Mouse (Mus musculus): Measurements from ENCODE around the gene C2. TPM values are rescaled to one million over a fixed set of nuclear protein-coding genes. Genes with fewer than 3 reads are reported as not detected.
A peak's percentile ranks its signal among the peaks of the same experiment; 100 is the strongest.

C2 gene
- total and polyA plus RNA-seq, 3 experiments: 2.3 to 25.9 (median 2.5) TPM

DNA sequence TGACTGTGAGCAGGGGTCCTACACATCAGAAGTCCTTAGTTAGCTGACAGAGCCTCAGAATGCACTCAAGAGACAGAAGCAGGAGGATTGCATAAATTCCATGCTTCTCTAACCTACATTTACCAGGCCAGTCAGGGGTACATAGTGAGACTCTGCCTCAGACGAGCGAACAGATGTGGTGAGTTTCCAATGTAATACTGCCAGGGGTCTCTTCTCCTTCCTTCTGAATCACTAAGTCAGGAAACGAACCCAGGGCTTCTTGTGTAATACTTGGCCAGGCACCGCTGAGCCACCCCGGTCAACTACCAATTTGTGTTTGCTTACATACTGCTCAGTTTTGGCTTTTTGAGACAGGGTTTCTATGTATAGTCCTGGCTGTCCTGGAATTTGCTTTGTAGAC lies 10.1 kb downstream of the C2 start:
- ATAC-seq (ENCODE audit: extremely low read depth, insufficient number of reproducible peaks, low FRiP score, poor library complexity, severe bottlenecking) (no peak), DNase-seq (ENCODE audit: low spot score) (no peak)
- H3K27me3 ChIP-seq (ENCODE audit: insufficient read depth, low read length): no peaks in the 10 kb centered on the region
- TF ChIP-seq CTCF (IDR thresholded peaks at IDR 0.05; ENCODE audit: low read depth, low read length) (no peak), POLR2AphosphoS5 (IDR thresholded peaks at IDR 0.05; ENCODE audit: insufficient replicate concordance, low read depth, low read length) (no peak)
- H3K9me3 ChIP-seq (replicated peaks): no peaks in the 10 kb centered on the region
- no peak overlapping the region; the same call in 1 of the 2 replicates for H3K4me3 ChIP-seq (ENCODE audit: low read depth, low read length)
- no peaks in the 10 kb centered on the region for H3K36me3 ChIP-seq (replicated peaks)
- H3K4me1 ChIP-seq (ENCODE audit: insufficient read depth, low read depth, low read length): peaks cover 70% of the 10 kb centered on the region

DNA sequence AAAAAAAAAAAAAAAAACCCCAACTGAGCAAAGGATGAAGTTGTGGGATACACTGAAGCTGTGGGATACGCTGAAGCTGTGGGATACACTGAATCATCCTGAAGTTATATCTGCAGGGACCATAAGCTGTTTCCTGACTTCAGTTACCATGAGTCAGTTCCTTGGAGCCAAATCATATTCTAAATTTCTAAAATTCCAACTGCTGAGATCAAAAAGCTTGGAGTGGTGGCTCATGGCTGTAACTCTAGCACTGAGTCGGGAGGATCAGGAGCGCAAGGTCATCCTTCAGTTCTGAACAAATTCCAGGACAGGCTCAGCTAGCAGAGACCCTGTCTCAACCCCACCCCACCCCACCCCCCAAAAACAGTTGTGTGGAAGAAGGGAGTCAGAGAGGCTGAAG lies 12.4 kb downstream of the C2 start:
- H3K4me3 ChIP-seq (ENCODE audit: low read depth, low read length): no peak overlapping the region
- no peaks in the 10 kb centered on the region; the same call in 1 of the 2 replicates for H3K27me3 ChIP-seq (ENCODE audit: insufficient read depth, low read length)
- H3K36me3 ChIP-seq (replicated peaks): no peaks in the 10 kb centered on the region
- peaks cover 76% of the 10 kb centered on the region for H3K4me1 ChIP-seq (ENCODE audit: insufficient read depth, low read depth, low read length)
- TF ChIP-seq GATA2 (IDR thresholded peaks at IDR 0.05; ENCODE audit: borderline replicate concordance, low read depth, low read length) (no peak), POLR2AphosphoS5 (IDR thresholded peaks at IDR 0.05; ENCODE audit: insufficient replicate concordance, low read depth, low read length) (no peak)
- ATAC-seq (ENCODE audit: extremely low read depth, insufficient number of reproducible peaks, low FRiP score, poor library complexity, severe bottlenecking) (no peak), DNase-seq (ENCODE audit: low spot score) (no peak)
- no peaks in the 10 kb centered on the region for H3K9me3 ChIP-seq (replicated peaks)

DNA sequence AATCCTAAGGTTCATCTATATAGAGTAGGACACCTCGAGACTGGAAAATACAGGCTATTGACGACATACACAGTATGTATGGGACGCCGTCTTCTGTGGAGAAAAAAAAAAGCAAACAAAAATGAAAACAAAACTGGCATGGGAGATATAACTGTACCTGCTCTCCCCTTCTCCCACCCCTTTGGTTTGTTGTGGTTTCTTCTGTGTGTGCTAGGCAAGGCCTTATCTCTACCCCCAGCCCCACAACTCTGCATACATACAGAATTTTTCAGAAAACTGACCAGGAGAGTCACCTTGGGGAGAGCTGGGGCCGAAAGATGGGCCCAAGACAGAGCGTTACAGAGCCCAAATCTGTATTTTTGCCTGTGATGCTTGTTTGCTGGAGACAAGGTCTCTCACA lies 13.4 kb downstream of the C2 start:
- H3K36me3 ChIP-seq (replicated peaks): no peaks in the 10 kb centered on the region
- TF ChIP-seq CTCF (IDR thresholded peaks at IDR 0.05; ENCODE audit: low read depth, low read length): no peak
- TF ChIP-seq GATA1 (IDR thresholded peaks at IDR 0.05; ENCODE audit: borderline replicate concordance, low read length): no peak
- TF ChIP-seq POLR2AphosphoS5 (IDR thresholded peaks at IDR 0.05; ENCODE audit: insufficient replicate concordance, low read depth, low read length): no peak
- peak; percentile 63 for TF ChIP-seq TAL1 (conservative IDR thresholded peaks at IDR 0.05; ENCODE audit: low read depth, low read length)
- TF ChIP-seq GATA2 (IDR thresholded peaks at IDR 0.05; ENCODE audit: borderline replicate concordance, low read depth, low read length): no peak
- H3K4me3 ChIP-seq (ENCODE audit: low read depth, low read length): peak overlapping the region; percentile 24; the same call in 1 of the 2 replicates
- no peaks in the 10 kb centered on the region; the same call in 1 of the 2 replicates for H3K27me3 ChIP-seq (ENCODE audit: insufficient read depth, low read length)
- H3K9me3 ChIP-seq (replicated peaks): no peaks in the 10 kb centered on the region
- H3K4me1 ChIP-seq (ENCODE audit: insufficient read depth, low read depth, low read length): peaks cover 72% of the 10 kb centered on the region
- peak; percentile 22; the same call in 1 of the 2 replicates for ATAC-seq (ENCODE audit: extremely low read depth, insufficient number of reproducible peaks, low FRiP score, poor library complexity, severe bottlenecking)
- no peak for DNase-seq (ENCODE audit: low spot score)

DNA sequence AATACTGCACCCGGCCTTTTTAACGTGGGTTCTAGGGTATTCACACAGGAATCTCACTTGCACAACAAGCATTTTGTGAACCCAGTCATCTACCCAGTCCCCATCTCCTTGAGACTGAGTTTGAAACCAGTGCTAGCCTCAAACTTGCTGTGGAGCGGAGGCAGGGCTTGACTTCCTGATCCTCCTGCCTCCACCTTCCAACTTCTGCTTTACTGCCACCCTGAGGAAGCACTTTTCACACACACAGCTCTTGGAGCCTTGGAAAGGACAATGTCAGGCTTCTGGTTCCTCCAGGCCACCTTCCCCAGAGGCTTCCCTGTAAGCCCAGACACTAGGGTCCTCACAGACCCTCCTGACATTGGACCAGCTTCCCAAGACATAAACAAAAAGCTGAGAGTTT lies 14.7 kb downstream of the C2 start:
- Histone ChIP-seq H3K9me3 (replicated peaks) (no peaks in the 10 kb centered on the region), H3K4me3 (ENCODE audit: low read depth, low read length) (no peak overlapping the region), H3K4me1 (ENCODE audit: insufficient read depth, low read depth, low read length) (peaks cover 69% of the 10 kb centered on the region), H3K27me3 (ENCODE audit: insufficient read depth, low read length) (no peaks in the 10 kb centered on the region; the same call in 1 of the 2 replicates), H3K36me3 (replicated peaks) (no peaks in the 10 kb centered on the region)
- ATAC-seq (ENCODE audit: extremely low read depth, insufficient number of reproducible peaks, low FRiP score, poor library complexity, severe bottlenecking): no peak
- no peak for DNase-seq (ENCODE audit: low spot score)
- TF ChIP-seq TAL1 (conservative IDR thresholded peaks at IDR 0.05; ENCODE audit: low read depth, low read length): no peak
- no peak for TF ChIP-seq GATA1 (IDR thresholded peaks at IDR 0.05; ENCODE audit: borderline replicate concordance, low read length)
- TF ChIP-seq CTCF (IDR thresholded peaks at IDR 0.05; ENCODE audit: low read depth, low read length): no peak
- no peak for TF ChIP-seq POLR2AphosphoS5 (IDR thresholded peaks at IDR 0.05; ENCODE audit: insufficient replicate concordance, low read depth, low read length)
- no peak for TF ChIP-seq GATA2 (IDR thresholded peaks at IDR 0.05; ENCODE audit: borderline replicate concordance, low read depth, low read length)

DNA sequence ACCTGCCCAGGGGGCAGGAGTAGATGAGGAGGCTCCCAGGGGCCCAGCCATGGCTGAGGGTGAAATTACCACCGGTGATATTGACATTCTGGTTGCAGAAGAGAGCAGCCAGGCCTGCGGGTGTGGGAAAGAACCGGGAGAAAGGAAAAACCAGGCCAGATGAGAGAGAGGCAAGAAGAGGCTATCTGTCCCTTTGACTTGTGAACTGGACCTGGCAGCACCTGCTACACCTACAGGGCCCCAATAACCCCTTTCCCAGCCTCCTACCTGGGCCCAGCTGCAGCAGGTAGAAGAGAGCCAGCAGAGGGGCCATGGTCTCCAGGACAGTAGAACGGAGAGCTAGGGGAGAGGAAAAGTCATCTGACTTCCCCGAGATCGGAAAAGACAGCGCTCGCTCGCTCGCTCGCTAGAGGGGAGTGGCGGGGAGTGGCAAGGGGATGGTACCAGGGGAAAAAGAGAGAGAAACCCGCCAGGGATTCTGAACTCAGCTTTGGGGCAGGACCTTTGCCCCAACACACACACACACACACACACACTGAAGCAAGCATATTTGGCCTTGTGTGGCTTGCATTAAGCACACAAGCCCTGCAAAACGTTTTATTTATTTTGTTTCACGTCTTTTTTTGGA lies 16.3 kb downstream of the C2 start, which contains the start of gene Gm20547:
Gm20547 (minus strand) TSS at position 360 of the 628 bp plus-strand sequence.
- Histone ChIP-seq H3K36me3 (replicated peaks) (no peaks in the 10 kb centered on the region), H3K27me3 (ENCODE audit: insufficient read depth, low read length) (peaks cover 5% of the 10 kb centered on the region), H3K9me3 (replicated peaks) (no peaks in the 10 kb centered on the region), H3K4me1 (ENCODE audit: insufficient read depth, low read depth, low read length) (peaks cover 55% of the 10 kb centered on the region), H3K4me3 (ENCODE audit: low read depth, low read length) (no peak within 1 kb of the TSS)
- DNase-seq (ENCODE audit: low spot score) (no peak), ATAC-seq (ENCODE audit: extremely low read depth, insufficient number of reproducible peaks, low FRiP score, poor library complexity, severe bottlenecking) (no peak)
- no peak for TF ChIP-seq GATA2 (IDR thresholded peaks at IDR 0.05; ENCODE audit: borderline replicate concordance, low read depth, low read length)
- TF ChIP-seq POLR2AphosphoS5 (IDR thresholded peaks at IDR 0.05; ENCODE audit: insufficient replicate concordance, low read depth, low read length): no peak
- TF ChIP-seq CTCF (IDR thresholded peaks at IDR 0.05; ENCODE audit: low read depth, low read length): no peak
- TF ChIP-seq TAL1 (conservative IDR thresholded peaks at IDR 0.05; ENCODE audit: low read depth, low read length): no peak
- TF ChIP-seq GATA1 (IDR thresholded peaks at IDR 0.05; ENCODE audit: borderline replicate concordance, low read length): no peak

DNA sequence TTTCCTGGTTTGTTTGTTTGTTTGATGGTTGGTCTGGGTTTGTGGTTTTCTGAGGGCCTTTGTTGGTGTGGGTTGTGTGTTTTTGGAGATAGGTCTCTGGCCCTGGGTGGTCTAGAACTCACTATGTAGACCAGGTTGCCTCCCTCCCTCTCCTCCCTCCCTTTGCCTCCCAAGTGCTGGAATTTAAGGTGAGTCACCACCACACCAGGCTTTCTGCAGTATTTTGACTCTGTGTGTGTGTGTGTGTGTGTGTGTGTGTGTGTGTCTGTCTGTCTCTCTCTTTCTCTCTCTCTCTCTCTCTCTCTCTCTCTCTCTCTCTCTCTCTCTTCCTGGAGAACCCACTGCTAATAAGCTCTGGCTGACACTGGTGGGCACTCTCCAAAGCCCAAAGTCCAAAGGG lies 16.9 kb downstream of the C2 start:
- Histone ChIP-seq H3K4me3 (ENCODE audit: low read depth, low read length) (no peak overlapping the region), H3K9me3 (replicated peaks) (no peaks in the 10 kb centered on the region), H3K36me3 (replicated peaks) (no peaks in the 10 kb centered on the region), H3K4me1 (ENCODE audit: insufficient read depth, low read depth, low read length) (peaks cover 49% of the 10 kb centered on the region), H3K27me3 (ENCODE audit: insufficient read depth, low read length) (peaks cover 10% of the 10 kb centered on the region)
- no peak for TF ChIP-seq GATA1 (IDR thresholded peaks at IDR 0.05; ENCODE audit: borderline replicate concordance, low read length)
- TF ChIP-seq POLR2AphosphoS5 (IDR thresholded peaks at IDR 0.05; ENCODE audit: insufficient replicate concordance, low read depth, low read length): no peak
- TF ChIP-seq GATA2 (IDR thresholded peaks at IDR 0.05; ENCODE audit: borderline replicate concordance, low read depth, low read length): no peak
- no peak for TF ChIP-seq CTCF (IDR thresholded peaks at IDR 0.05; ENCODE audit: low read depth, low read length)
- TF ChIP-seq TAL1 (conservative IDR thresholded peaks at IDR 0.05; ENCODE audit: low read depth, low read length): no peak
- ATAC-seq (ENCODE audit: extremely low read depth, insufficient number of reproducible peaks, low FRiP score, poor library complexity, severe bottlenecking) (no peak), DNase-seq (ENCODE audit: low spot score) (no peak)

Measured in G1E (cell line).